In the genomic region with DNA sequence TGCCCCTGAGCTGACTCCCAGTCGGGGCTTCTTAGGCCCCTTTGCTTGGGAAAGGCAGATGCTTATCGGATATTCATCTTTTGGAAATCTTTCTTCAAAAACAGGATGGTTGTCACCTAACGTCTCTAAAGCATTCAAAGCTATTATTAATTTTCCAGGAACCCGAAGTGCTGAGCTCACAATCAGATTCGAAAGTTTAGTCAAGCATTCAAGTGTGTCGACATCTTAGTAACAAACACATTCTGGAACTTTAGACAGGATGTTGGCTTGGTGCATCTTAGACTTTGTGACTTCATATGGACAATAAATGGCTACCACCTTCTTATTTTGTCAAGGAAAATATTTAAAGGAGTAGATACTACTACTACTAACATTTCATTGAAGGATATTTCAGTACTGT, we compare ENCODE assay signal across 22 mouse cellular contexts. TPM values are rescaled to one million over a fixed set of nuclear protein-coding genes. Genes with fewer than 3 reads are reported as not detected.
DNase-seq lines count a peak whose midpoint lies in the region; ATAC-seq and TF ChIP-seq lines count a peak whose summit lies in the region.
"Had no signal": no experiment of that assay in that cellular context is flagged by ENCODE, and none has a peak within 500 bp of the region (broad histone marks: within the 10 kb centered on the region; RNA-seq: fewer than 3 reads in every experiment).

No protein-coding gene starts in this region.

- no peak overlapping the region for H3K9ac ChIP-seq in kidney, embryonic 15.5 days
- no peak overlapping the region for H3K9ac ChIP-seq in liver, adult 2 months (ENCODE audit: low read depth, low read length)

- no peaks in the 10 kb centered on the region for H3K9me3 ChIP-seq in kidney, embryonic 15.5 days (replicated peaks)
- no peaks in the 10 kb centered on the region for H3K9me3 ChIP-seq in heart, embryonic 10.5 days
- H3K9me3 ChIP-seq: G1E had no signal

- peaks cover 5% of the 10 kb centered on the region; the same call in 1 of the 2 replicates for H3K79me2 ChIP-seq in liver, adult 2 months (ENCODE audit: control insufficient read depth, insufficient read depth, low read length)

- peaks cover 9% of the 10 kb centered on the region for H3K36me3 ChIP-seq in kidney, adult 2 months (ENCODE audit: control insufficient read depth, insufficient read depth, low read length)
- H3K36me3 ChIP-seq in kidney, embryonic 15.5 days: peaks cover 27% of the 10 kb centered on the region
- H3K36me3 ChIP-seq in liver, adult 2 months (ENCODE audit: control insufficient read depth, insufficient read depth, low read length): peaks cover 22% of the 10 kb centered on the region
- H3K36me3 ChIP-seq in splenic B cell, adult 2 months (ENCODE audit: control insufficient read depth, insufficient read depth, low read length, poor library complexity, severe bottlenecking): 0 out of 2 replicates have a peak, but pooled peaks cover 3% of the 10 kb centered on the region
- peaks cover 31% of the 10 kb centered on the region for H3K36me3 ChIP-seq in heart, embryonic 10.5 days

- no peak overlapping the region for H3K27ac ChIP-seq in kidney, adult 2 months (ENCODE audit: insufficient read depth, low read depth, low read length)
- H3K27ac ChIP-seq in kidney, embryonic 15.5 days: no peak overlapping the region
- no peak overlapping the region for H3K27ac ChIP-seq in liver, adult 2 months (replicated peaks; ENCODE audit: insufficient read depth, low read depth, low read length)
- no peak overlapping the region for H3K27ac ChIP-seq in heart, embryonic 10.5 days

- DNase-seq in kidney, adult 2 months: peak; percentile 77
- DNase-seq in kidney, adult 11 months: no peak
- DNase-seq in kidney, adult 9 months: peak; percentile 68
- peak; percentile 33 for DNase-seq in liver, adult 2 months (ENCODE audit: extremely low read depth, low read depth, low spot score)
- no peak for DNase-seq in liver
- DNase-seq in splenic B cell, adult 2 months (ENCODE audit: low read depth, low spot score): peak; percentile 36
- DNase-seq in heart, embryonic 10.5 days (ENCODE audit: low spot score): no peak
- DNase-seq: adrenal gland, adult 2 months; adrenal gland, adult 8-10 months; adrenal gland, postnatal 10 days; adrenal gland, postnatal 14 days; adrenal gland, postnatal 25 days; adrenal gland, postnatal 36 days; B cell, adult 2 months; cerebellum, adult 11 months; cerebellum, adult 11-12 months had no signal

- no peak for TF ChIP-seq CTCF in kidney, adult 2 months (conservative IDR thresholded peaks at IDR 0.05; ENCODE audit: insufficient read depth, insufficient read length, low read depth, low read length)
- no peak for TF ChIP-seq CTCF in liver, adult 2 months (IDR thresholded peaks at IDR 0.05; ENCODE audit: low read depth, low read length)

- ATAC-seq in kidney, embryonic 15.5 days (replicated peaks; ENCODE audit: low FRiP score): no peak
- ATAC-seq: activated CD4-positive, CD25-positive, alpha-beta regulatory T cell, adult 4 months; CD4-positive, CD25-positive, alpha-beta regulatory T cell, adult 4 months; Patski had no signal

- 39% methylated on average over 6 of the region's 6 CpGs for WGBS in kidney, adult 2 months
- WGBS in kidney, embryonic 15.5 days: 73% methylated on average over 6 of the region's 6 CpGs
- 45% methylated on average over 6 of the region's 6 CpGs for WGBS in liver, adult 2 months
- WGBS in heart, embryonic 10.5 days: 86% methylated on average over 6 of the region's 6 CpGs

- H3K27me3 ChIP-seq in kidney, adult 2 months (replicated peaks; ENCODE audit: control insufficient read depth, insufficient read depth, low read length): no peaks in the 10 kb centered on the region
- no peaks in the 10 kb centered on the region for H3K27me3 ChIP-seq in kidney, embryonic 15.5 days
- H3K27me3 ChIP-seq in liver, adult 2 months (ENCODE audit: control insufficient read depth, insufficient read depth, low read length): no peaks in the 10 kb centered on the region
- H3K27me3 ChIP-seq in splenic B cell, adult 2 months (ENCODE audit: control insufficient read depth, insufficient read depth, low read length, poor library complexity, severe bottlenecking): no peaks in the 10 kb centered on the region
- no peaks in the 10 kb centered on the region for H3K27me3 ChIP-seq in heart, embryonic 10.5 days (ENCODE audit: insufficient read depth, poor library complexity, severe bottlenecking)
- H3K27me3 ChIP-seq: CH12.LX, Patski had no signal

- H3K4me2 ChIP-seq in kidney, embryonic 15.5 days: no peak overlapping the region

- no peak overlapping the region for H3K4me3 ChIP-seq in kidney, adult 2 months (ENCODE audit: insufficient read depth, low read depth, low read length)
- H3K4me3 ChIP-seq in kidney, embryonic 15.5 days (replicated peaks): no peak overlapping the region
- no peak overlapping the region for H3K4me3 ChIP-seq in liver, adult 2 months (ENCODE audit: insufficient read depth, low read depth, low read length)
- no peak overlapping the region for H3K4me3 ChIP-seq in heart, embryonic 10.5 days

- no peak for TF ChIP-seq POLR2A in kidney, adult 2 months (IDR thresholded peaks at IDR 0.05; ENCODE audit: low read depth, low read length)
- no peak for TF ChIP-seq POLR2A in liver, adult 2 months (IDR thresholded peaks at IDR 0.05; ENCODE audit: extremely low read depth, insufficient read depth, low read length)

- peaks cover 3% of the 10 kb centered on the region; the same call in 1 of the 2 replicates for H3K4me1 ChIP-seq in kidney, adult 2 months (ENCODE audit: control insufficient read depth, insufficient read depth, low read length)
- 0 out of 2 replicates have a peak, but pooled peaks cover 2% of the 10 kb centered on the region for H3K4me1 ChIP-seq in kidney, embryonic 15.5 days
- peaks cover 18% of the 10 kb centered on the region for H3K4me1 ChIP-seq in liver, adult 2 months (ENCODE audit: control insufficient read depth, insufficient read depth, low read length)
- H3K4me1 ChIP-seq in heart, embryonic 10.5 days: no peaks in the 10 kb centered on the region

RNA-seq across cellular contexts. Expression of gene Cisd1, which starts 16.4 kb away (rescaled TPM):
- 299 and 319 TPM in 2 replicates for polyA plus RNA-seq in kidney, adult 2 months (2012; rRNA removed)
- 131 and 136 TPM in 2 replicates for polyA plus RNA-seq in kidney, embryonic 15.5 days (2015; fragmentation: Nextera tagmentation; extraction: Ambion mirVana)
- total RNA-seq in liver, adult 2 months (2014; rRNA removed): 159 and 205 TPM in 2 replicates
- 209 and 211 TPM in 2 replicates for polyA plus RNA-seq in liver, adult 2 months (2012; rRNA removed)
- polyA plus RNA-seq in heart, embryonic 10.5 days (2016; fragmentation: Nextera tagmentation; extraction: Ambion mirVana): 127 and 162 TPM in 2 replicates

RNA-seq across cellular contexts. Expression of gene Ipmk, which starts 19.2 kb away (rescaled TPM):
- 31.1 and 34.6 TPM in 2 replicates for polyA plus RNA-seq in kidney, adult 2 months (2012; rRNA removed)
- 14.3 and 18.6 TPM in 2 replicates for polyA plus RNA-seq in kidney, embryonic 15.5 days (2015; fragmentation: Nextera tagmentation; extraction: Ambion mirVana)
- total RNA-seq in liver, adult 2 months (2014; rRNA removed): 46.2 and 54.8 TPM in 2 replicates
- polyA plus RNA-seq in liver, adult 2 months (2012; rRNA removed): 11.6 and 13.7 TPM in 2 replicates
- 10.6 and 11.7 TPM in 2 replicates for polyA plus RNA-seq in heart, embryonic 10.5 days (2016; fragmentation: Nextera tagmentation; extraction: Ambion mirVana)

RNA-seq across cellular contexts. Expression of gene Ube2d1, which starts 43.3 kb away (rescaled TPM):
- polyA plus RNA-seq in kidney, adult 2 months (2012; rRNA removed): 23.8 and 26.7 TPM in 2 replicates
- polyA plus RNA-seq in kidney, embryonic 15.5 days (2015; fragmentation: Nextera tagmentation; extraction: Ambion mirVana): 60.5 and 62.8 TPM in 2 replicates
- 5.3 and 6.2 TPM in 2 replicates for total RNA-seq in liver, adult 2 months (2014; rRNA removed)
- 8.0 and 9.5 TPM in 2 replicates for polyA plus RNA-seq in liver, adult 2 months (2012; rRNA removed)
- 59.7 and 65.2 TPM in 2 replicates for polyA plus RNA-seq in heart, embryonic 10.5 days (2016; fragmentation: Nextera tagmentation; extraction: Ambion mirVana)
- polyA plus RNA-seq: G1E had no signal

Comparison
In these comparisons a context has a peak if more than half of its experiments do, and no peak if none do; other contexts are left out.
1. DNase-seq: peak in kidney, adult 2 months (single experiment), kidney, adult 9 months (single experiment), liver, adult 2 months (single experiment) and splenic B cell, adult 2 months (single experiment); none in kidney, adult 11 months (single experiment), liver (single experiment) and heart, embryonic 10.5 days (single experiment).